Mouse (Mus musculus) ES-E14 (cell line): ENCODE results near the gene Sbno1.

Experiments
- CHD2 ChIP-seq: IDR thresholded peaks from 2 replicates; pipeline ENCODE4 v1.6.1; 2014; ENCODE audit warnings: mild to moderate bottlenecking, low read depth, low read length, inconsistent platforms
- MAFK ChIP-seq: IDR thresholded peaks from 2 replicates; pipeline ENCODE4 v1.6.1; 2014; ENCODE audit warnings: mild to moderate bottlenecking, low read depth, low read length, inconsistent platforms; ENCODE audit not compliant: insufficient read depth
- ZC3H11A ChIP-seq: IDR thresholded peaks from 2 replicates; pipeline ENCODE4 v1.6.1; 2012; ENCODE audit warnings: low read depth, mild to moderate bottlenecking, inconsistent platforms, low read length, borderline replicate concordance
- ZNF384 ChIP-seq: IDR thresholded peaks from 2 replicates; pipeline ENCODE4 v1.6.1; 2012; ENCODE audit warnings: low read depth, low read length, inconsistent platforms

GRCm38 (mm10) chr5:124462297-124463025, 36.7 kb upstream of the Sbno1 start:
- TF ChIP-seq CHD2 (no peak; the same call in 1 of the 2 replicates), ZNF384 (no peak), ZC3H11A (no peak), MAFK (no peak)
